In genomic region chr1:74054471-74054870, GRCm38 (mm10) we compare ENCODE assay signal across 15 mouse cellular contexts.
DNase-seq lines count a peak whose midpoint lies in the region; ATAC-seq lines count a peak whose summit lies in the region.
"Had no signal": no experiment of that assay in that cellular context is flagged by ENCODE, and none has a peak within 500 bp of the region (broad histone marks: within the 10 kb centered on the region; RNA-seq: fewer than 3 reads in every experiment).

No protein-coding gene starts in this region.

- 78% methylated on average over 3 of the region's 3 CpGs for WGBS in forebrain, embryonic 10.5 days
- 65% methylated on average over 3 of the region's 3 CpGs for WGBS in forebrain, embryonic 12.5 days
- WGBS in hindbrain, embryonic 10.5 days, result 76% methylated on average over 3 of the region's 3 CpGs
- 86% methylated on average over 3 of the region's 3 CpGs for WGBS in hindbrain, embryonic 12.5 days
- 84% methylated on average over 3 of the region's 3 CpGs for WGBS in midbrain, embryonic 10.5 days
- WGBS in midbrain, embryonic 15.5 days, result 69% methylated on average over 3 of the region's 3 CpGs
- 60% methylated on average over 3 of the region's 3 CpGs for WGBS in stomach, embryonic 16.5 days

- H3K27ac ChIP-seq in forebrain, embryonic 10.5 days, result peak overlapping the region; percentile 58; the same call in 1 of the 2 replicates
- no peak overlapping the region for H3K27ac ChIP-seq in forebrain, embryonic 12.5 days
- H3K27ac ChIP-seq in hindbrain, embryonic 10.5 days, result peak overlapping the region; percentile 56; the same call in 1 of the 2 replicates
- H3K27ac ChIP-seq in hindbrain, embryonic 12.5 days, result no peak overlapping the region
- 0 out of 2 replicates have a peak overlapping the region, but pooled peaks have one; percentile 57 for H3K27ac ChIP-seq in midbrain, embryonic 10.5 days (replicated peaks)
- no peak overlapping the region for H3K27ac ChIP-seq in midbrain, embryonic 15.5 days
- H3K27ac ChIP-seq in stomach, embryonic 16.5 days (ENCODE audit: low read length), result no peak overlapping the region
- H3K27ac ChIP-seq: embryonic facial prominence, embryonic 13.5 days; forebrain, embryonic 15.5 days; left cerebral cortex, adult 2 months; neural tube, embryonic 15.5 days had no signal

- H3K27me3 ChIP-seq in forebrain, embryonic 10.5 days (ENCODE audit: poor library complexity, severe bottlenecking), result no peaks in the 10 kb centered on the region
- H3K27me3 ChIP-seq in forebrain, embryonic 12.5 days, result no peaks in the 10 kb centered on the region
- H3K27me3 ChIP-seq in hindbrain, embryonic 10.5 days (ENCODE audit: insufficient read depth, poor library complexity, severe bottlenecking), result no peaks in the 10 kb centered on the region
- H3K27me3 ChIP-seq in hindbrain, embryonic 12.5 days, result no peaks in the 10 kb centered on the region; the same call in 1 of the 2 replicates
- H3K27me3 ChIP-seq in midbrain, embryonic 10.5 days (ENCODE audit: low read depth, poor library complexity, severe bottlenecking), result no peaks in the 10 kb centered on the region
- H3K27me3 ChIP-seq in midbrain, embryonic 15.5 days (replicated peaks), result no peaks in the 10 kb centered on the region
- no peaks in the 10 kb centered on the region for H3K27me3 ChIP-seq in stomach, embryonic 16.5 days (ENCODE audit: control insufficient read depth, insufficient read depth, low read length)
- H3K27me3 ChIP-seq: embryonic facial prominence, embryonic 13.5 days; forebrain, embryonic 15.5 days; neural tube, embryonic 15.5 days had no signal

- H3K4me2 ChIP-seq in forebrain, embryonic 12.5 days, result no peak overlapping the region
- H3K4me2 ChIP-seq in hindbrain, embryonic 12.5 days (replicated peaks), result no peak overlapping the region
- H3K4me2 ChIP-seq in midbrain, embryonic 15.5 days, result no peak overlapping the region
- no peak overlapping the region for H3K4me2 ChIP-seq in stomach, embryonic 16.5 days (ENCODE audit: low read depth, low read length)
- H3K4me2 ChIP-seq: embryonic facial prominence, embryonic 13.5 days; forebrain, embryonic 15.5 days; neural tube, embryonic 15.5 days had no signal

- H3K9me3 ChIP-seq in forebrain, embryonic 10.5 days, result no peaks in the 10 kb centered on the region
- no peaks in the 10 kb centered on the region for H3K9me3 ChIP-seq in forebrain, embryonic 12.5 days
- H3K9me3 ChIP-seq in hindbrain, embryonic 10.5 days, result no peaks in the 10 kb centered on the region
- H3K9me3 ChIP-seq in hindbrain, embryonic 12.5 days (replicated peaks), result no peaks in the 10 kb centered on the region
- no peaks in the 10 kb centered on the region for H3K9me3 ChIP-seq in midbrain, embryonic 10.5 days (replicated peaks)
- no peaks in the 10 kb centered on the region for H3K9me3 ChIP-seq in midbrain, embryonic 15.5 days
- H3K9me3 ChIP-seq in stomach, embryonic 16.5 days (replicated peaks; ENCODE audit: control insufficient read depth, low read length), result no peaks in the 10 kb centered on the region
- H3K9me3 ChIP-seq: embryonic facial prominence, embryonic 13.5 days; forebrain, embryonic 15.5 days; neural tube, embryonic 15.5 days had no signal

- peaks cover 43% of the 10 kb centered on the region for H3K4me1 ChIP-seq in forebrain, embryonic 10.5 days
- H3K4me1 ChIP-seq in forebrain, embryonic 12.5 days, result peaks cover 9% of the 10 kb centered on the region; the same call in 1 of the 2 replicates
- peaks cover 26% of the 10 kb centered on the region for H3K4me1 ChIP-seq in hindbrain, embryonic 10.5 days (replicated peaks)
- H3K4me1 ChIP-seq in hindbrain, embryonic 12.5 days, result peaks cover 24% of the 10 kb centered on the region
- peaks cover 11% of the 10 kb centered on the region for H3K4me1 ChIP-seq in midbrain, embryonic 10.5 days
- no peaks in the 10 kb centered on the region for H3K4me1 ChIP-seq in midbrain, embryonic 15.5 days
- H3K4me1 ChIP-seq in stomach, embryonic 16.5 days (ENCODE audit: control insufficient read depth, insufficient read depth, low read length), result peaks cover 10% of the 10 kb centered on the region
- H3K4me1 ChIP-seq: forebrain, embryonic 15.5 days had no signal

- no peak overlapping the region for H3K4me3 ChIP-seq in forebrain, embryonic 10.5 days
- no peak overlapping the region for H3K4me3 ChIP-seq in forebrain, embryonic 12.5 days (replicated peaks)
- H3K4me3 ChIP-seq in hindbrain, embryonic 10.5 days, result no peak overlapping the region
- H3K4me3 ChIP-seq in hindbrain, embryonic 12.5 days, result no peak overlapping the region
- H3K4me3 ChIP-seq in midbrain, embryonic 10.5 days, result no peak overlapping the region
- H3K4me3 ChIP-seq in midbrain, embryonic 15.5 days, result no peak overlapping the region
- H3K4me3 ChIP-seq in stomach, embryonic 16.5 days (replicated peaks; ENCODE audit: low read length), result no peak overlapping the region
- H3K4me3 ChIP-seq: embryonic facial prominence, embryonic 13.5 days; forebrain, embryonic 15.5 days; left cerebral cortex, adult 2 months; neural tube, embryonic 15.5 days had no signal

- H3K36me3 ChIP-seq in forebrain, embryonic 10.5 days (replicated peaks), result no peaks in the 10 kb centered on the region
- no peaks in the 10 kb centered on the region for H3K36me3 ChIP-seq in forebrain, embryonic 12.5 days (replicated peaks)
- H3K36me3 ChIP-seq in hindbrain, embryonic 10.5 days, result no peaks in the 10 kb centered on the region
- H3K36me3 ChIP-seq in hindbrain, embryonic 12.5 days, result no peaks in the 10 kb centered on the region
- H3K36me3 ChIP-seq in midbrain, embryonic 10.5 days, result no peaks in the 10 kb centered on the region
- no peaks in the 10 kb centered on the region for H3K36me3 ChIP-seq in midbrain, embryonic 15.5 days (replicated peaks)
- H3K36me3 ChIP-seq in stomach, embryonic 16.5 days (ENCODE audit: control insufficient read depth, insufficient read depth, low read length), result no peaks in the 10 kb centered on the region
- H3K36me3 ChIP-seq: embryonic facial prominence, embryonic 13.5 days; forebrain, embryonic 15.5 days; neural tube, embryonic 15.5 days had no signal

- no peak for DNase-seq in forebrain, embryonic 10.5 days (ENCODE audit: extremely low spot score, low spot score)
- no peak for DNase-seq in hindbrain, embryonic 10.5 days (ENCODE audit: low spot score)
- no peak for DNase-seq in midbrain, embryonic 10.5 days (ENCODE audit: low spot score)
- DNase-seq in cerebellum, postnatal 25 days, result no peak
- DNase-seq: adrenal gland, adult 8-10 months; cerebellum, adult 9-11 months; gastrocnemius, postnatal 14 days had no signal

- ATAC-seq in forebrain, embryonic 12.5 days (ENCODE audit: low FRiP score), result no peak
- no peak for ATAC-seq in hindbrain, embryonic 12.5 days (ENCODE audit: low FRiP score)
- no peak for ATAC-seq in midbrain, embryonic 15.5 days (replicated peaks)
- no peak for ATAC-seq in stomach, embryonic 16.5 days (ENCODE audit: insufficient read depth, low FRiP score)
- ATAC-seq: forebrain, embryonic 15.5 days had no signal

- no peak overlapping the region for H3K9ac ChIP-seq in forebrain, embryonic 12.5 days
- H3K9ac ChIP-seq in hindbrain, embryonic 12.5 days, result no peak overlapping the region
- no peak overlapping the region for H3K9ac ChIP-seq in midbrain, embryonic 15.5 days
- H3K9ac ChIP-seq in stomach, embryonic 16.5 days (ENCODE audit: low read length), result 0 out of 2 replicates have a peak overlapping the region, but pooled peaks have one; percentile 10
- H3K9ac ChIP-seq: forebrain, embryonic 15.5 days; neural tube, embryonic 15.5 days had no signal

Comparison
In these comparisons a context has a peak if more than half of its experiments do, and no peak if none do; other contexts are left out.
1. H3K27ac ChIP-seq: peak in forebrain, embryonic 10.5 days (single experiment), hindbrain, embryonic 10.5 days (single experiment) and midbrain, embryonic 10.5 days (single experiment); none in forebrain, embryonic 12.5 days (single experiment), hindbrain, embryonic 12.5 days (single experiment), midbrain, embryonic 15.5 days (single experiment) and stomach, embryonic 16.5 days (single experiment).